Mouse (Mus musculus) cerebellum, adult 11 months (tissue): ENCODE data around the gene Pla2g10.

ENCODE experiments used
- DNase-seq: peaks from one replicate; pipeline ENCODE4 v3.0.0; 2022

The Pla2g10 gene

DNA sequence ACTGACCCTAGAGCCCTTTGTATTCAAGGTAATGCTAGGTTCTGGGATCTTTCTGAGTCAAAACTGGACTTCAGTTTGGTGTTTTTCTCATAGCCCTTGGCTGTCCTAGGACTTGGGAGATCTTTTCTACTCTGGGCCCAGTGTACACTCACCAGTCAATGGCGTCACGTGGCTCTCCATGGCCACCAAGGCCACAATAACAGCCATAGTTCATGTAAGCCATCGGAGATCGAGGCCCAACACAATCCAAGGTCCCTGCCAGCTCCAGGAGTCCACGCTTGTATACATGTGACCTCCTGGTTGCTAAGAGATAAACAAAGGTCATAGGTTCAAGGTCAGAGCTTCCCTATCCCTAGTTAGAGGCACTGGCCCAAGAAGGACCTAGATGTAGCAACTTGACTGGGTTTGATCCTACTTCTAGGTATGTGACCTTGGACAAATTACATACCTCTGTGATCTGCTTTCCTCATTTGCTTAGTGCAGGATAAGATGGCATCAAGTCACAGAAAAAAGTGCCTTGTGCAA is 2.9 kb downstream of the Pla2g10 start:
- no peak for DNase-seq

DNA sequence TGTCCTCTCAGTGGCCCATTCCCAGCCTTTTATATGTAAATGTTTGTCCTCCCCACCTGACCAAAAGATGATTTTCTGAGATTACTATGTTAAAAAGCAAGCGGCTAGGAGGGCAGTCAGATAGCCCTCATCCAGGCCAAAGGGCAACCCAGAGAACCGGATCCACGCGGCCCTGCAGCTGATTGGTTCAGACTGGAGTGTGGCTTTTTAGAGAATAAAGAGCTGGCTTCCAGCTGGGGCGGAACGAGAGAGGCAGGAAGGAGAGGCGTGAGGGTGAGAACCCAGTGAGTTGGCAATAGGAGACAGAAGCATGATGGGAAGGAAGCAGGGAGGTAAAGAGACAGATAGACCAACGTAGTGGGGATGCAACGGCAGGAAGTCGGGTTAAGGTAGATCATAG is 7.8 kb downstream of the Pla2g10 start:
- DNase-seq = no peak

DNA sequence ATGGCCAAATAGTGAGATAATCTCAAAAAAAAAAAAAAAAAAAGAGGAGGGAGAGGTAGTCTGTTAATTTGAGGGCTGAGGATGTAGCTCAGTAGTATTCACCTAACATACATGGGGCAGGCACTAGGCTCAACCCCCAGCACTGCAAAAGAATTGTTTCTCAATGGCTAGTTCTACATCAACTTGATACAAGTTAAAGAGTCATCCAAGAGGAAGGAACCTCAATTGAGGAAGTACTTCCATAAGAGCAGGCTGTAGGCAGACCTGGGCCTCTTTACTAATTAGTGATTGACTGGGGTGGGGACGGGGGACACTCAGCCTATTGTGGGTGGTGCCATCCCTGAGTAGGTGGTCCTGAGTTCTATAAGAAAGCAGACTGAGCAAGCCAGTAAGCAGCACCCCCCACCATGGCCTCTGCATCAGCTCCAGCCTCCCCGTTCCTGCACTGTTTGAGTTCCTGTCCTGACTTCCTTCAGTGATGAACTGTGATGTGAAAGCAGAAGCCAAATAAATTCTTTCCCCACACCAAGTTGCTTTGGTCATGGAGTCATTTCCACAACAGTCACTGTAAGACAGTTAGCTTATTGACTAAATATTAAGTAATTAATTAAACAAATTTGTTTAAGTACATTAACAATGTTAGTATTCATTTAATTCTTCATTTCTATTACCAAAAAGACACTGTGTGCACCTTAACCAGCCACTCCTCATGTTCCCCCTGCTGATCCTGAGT is 13.8 kb downstream of the Pla2g10 start:
- no peak for DNase-seq

DNA sequence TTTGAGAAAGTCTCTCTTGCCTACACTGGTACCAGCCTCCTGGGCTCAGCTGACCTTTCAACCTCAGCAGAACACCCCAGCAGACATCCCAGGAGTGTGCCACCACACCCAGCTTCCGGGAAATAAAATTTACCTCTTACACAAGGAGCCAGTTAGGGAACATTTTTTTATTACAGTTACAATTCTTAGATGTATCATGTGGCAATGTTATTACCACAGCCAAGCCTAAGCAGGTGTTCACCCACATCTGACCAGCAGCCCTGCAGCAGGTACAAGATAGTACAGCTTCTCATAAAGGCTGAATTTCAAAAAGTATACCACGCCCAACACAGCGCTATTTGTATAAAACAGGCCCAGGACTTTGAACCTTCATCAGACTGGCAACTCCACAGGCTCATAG is 15.9 kb downstream of the Pla2g10 start:
- no peak for DNase-seq

DNA sequence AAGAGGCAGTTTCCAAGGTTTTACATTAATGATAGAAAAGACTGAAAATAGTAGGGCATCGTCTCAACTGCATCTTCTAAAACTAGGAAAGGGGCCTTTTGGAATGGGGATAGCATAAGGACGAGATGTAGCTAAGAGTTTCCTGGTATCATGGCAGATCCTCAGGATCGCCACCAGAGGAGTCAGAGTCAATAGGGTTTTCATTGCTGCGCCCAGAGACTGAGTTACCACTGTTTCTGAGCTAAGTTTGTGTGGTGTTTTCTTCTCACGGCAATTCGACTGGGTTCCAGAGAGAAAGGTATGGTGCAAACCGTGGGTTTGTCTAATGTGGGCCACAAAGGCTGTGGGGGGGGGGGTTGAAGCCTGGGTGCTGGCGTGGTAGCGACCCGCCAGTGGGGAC is 26.1 kb downstream of the Pla2g10 start:
- no peak for DNase-seq

DNA sequence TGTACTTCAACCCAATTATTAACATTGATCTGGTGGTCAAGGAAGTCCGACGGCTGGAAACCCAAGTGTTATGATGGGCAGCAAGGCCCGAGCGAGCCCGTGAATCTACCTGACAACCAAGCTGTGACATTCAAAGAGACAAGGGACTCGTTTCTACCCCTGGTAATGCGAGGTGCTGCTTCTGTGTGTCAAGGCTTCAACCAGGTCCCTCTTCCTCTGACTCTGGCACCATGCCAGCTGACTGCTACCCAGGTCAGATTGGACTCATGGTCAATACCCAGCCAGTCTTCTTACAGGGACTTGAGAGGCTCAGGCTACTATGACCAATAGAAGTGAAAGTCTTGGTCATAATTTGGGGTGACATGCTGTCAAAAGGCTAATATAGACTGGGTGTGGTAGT is 28.6 kb downstream of the Pla2g10 start:
- no peak for DNase-seq

DNA sequence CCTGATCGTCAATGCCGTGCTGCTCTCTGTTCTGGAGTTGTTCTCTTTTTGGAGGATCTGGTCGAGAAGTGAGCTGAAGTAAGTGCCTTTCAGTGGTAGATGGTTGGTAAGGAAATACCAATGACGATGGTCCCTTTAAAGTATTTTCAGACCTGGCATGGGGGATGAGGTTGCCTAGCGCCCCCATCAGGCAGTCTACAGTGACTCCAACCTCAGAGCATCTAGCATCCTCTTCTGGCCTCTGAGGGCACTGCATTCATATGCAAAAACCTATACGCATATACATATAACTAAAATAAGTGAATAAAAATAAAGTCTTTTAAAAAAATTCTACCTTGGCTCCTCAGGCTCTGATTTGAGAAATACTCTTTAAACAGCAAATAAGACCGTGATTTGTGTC is 31.8 kb downstream of the Pla2g10 start:
- DNase-seq = no peak

DNA sequence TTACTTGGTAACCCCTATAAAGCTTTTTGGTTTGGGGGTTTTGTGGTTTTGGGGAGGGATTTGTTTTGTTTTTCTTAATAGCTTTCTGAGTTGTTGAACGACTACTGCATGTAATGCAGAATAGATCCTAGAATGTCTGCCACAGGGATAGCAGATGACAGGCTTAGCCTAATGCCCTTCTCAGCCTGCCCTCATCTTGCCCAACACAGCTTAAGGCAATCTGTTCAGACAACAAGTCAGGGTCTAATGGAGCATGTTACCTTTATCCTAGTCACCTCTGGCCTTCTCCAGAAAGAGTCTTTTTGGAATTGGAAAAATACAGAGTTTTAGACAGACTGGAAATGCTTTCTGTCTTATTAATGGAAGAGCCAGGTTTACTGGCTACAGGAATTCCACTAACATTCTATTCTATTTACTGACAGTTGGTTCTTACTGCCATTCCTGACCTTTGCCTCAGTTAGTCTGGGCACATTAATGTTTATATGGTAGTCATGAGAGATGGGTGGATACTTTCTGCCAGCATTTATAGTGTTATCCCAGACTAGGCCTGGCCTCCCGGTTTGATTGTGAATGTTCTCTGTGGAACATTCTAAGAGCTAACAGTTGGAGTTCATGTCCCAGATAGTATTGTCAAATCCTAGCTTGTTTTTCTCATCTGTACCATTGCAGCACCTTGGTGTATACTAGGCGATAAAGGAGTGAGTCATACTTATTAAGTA is 52.0 kb downstream of the Pla2g10 start:
- DNase-seq = no peak

DNA sequence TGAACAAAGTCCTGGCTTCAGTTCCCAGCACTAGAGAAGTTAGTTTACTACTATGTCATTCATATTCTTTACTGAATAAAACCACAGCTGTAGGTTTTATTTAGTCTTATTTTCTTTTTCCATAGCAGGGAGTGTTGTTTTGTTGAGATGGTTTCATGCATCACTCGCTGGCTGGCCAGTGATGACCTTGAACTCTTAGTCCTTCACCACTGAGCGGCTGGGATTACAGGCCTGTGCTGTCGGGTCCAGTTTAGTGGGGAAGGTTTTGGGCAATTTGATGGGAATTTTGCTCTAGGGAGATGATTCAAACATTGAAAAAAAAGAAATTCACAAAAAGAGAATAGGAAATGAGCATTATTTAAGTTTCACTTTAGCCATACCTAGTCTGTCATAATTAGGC is 56.3 kb downstream of the Pla2g10 start:
- DNase-seq = no peak

DNA sequence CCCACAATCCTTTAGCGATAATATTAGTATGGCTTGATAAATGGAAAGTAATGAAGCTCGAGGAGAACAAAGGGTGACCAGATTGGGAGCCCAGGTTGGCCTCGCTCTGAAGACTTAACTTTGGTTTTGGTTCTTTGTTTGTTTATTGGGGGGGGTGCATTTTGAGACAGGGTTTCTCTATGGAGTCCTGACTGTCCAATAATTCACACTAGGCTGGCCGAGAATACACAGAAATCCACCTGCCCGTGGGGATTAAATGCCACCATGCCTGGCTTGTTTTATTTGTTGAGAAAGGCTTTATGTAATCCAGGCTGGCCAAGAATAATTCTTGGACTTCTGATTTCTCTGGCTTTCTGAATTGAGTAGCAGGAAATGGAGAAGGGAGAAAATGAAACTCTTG is 57.7 kb downstream of the Pla2g10 start:
- DNase-seq = no peak

DNA sequence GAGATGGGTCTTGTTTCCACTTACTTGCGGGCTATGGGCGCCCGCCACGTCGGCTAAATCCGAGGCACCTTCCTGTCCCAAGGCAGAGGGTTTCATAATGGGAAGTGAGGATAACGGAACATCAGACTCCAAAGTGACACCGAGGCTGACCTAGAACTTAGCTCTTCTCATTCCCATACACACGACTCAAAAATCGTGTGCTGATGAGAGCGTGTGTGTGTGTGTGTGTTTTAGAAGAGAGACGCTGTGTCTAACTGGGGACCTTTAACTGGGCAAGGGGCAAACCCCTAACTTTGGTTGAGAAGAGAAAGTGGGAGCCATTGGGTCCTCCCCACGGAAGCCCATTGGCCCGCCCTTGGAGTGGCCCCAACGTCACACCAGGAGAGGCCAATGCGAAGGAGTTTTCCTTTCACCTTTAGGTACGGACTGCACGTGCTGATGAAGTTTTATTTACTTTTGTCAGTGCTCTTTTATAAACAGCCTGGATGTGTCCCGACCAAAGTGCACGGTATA is 58.3 kb downstream of the Pla2g10 start:
- DNase-seq = peak; percentile 42

DNA sequence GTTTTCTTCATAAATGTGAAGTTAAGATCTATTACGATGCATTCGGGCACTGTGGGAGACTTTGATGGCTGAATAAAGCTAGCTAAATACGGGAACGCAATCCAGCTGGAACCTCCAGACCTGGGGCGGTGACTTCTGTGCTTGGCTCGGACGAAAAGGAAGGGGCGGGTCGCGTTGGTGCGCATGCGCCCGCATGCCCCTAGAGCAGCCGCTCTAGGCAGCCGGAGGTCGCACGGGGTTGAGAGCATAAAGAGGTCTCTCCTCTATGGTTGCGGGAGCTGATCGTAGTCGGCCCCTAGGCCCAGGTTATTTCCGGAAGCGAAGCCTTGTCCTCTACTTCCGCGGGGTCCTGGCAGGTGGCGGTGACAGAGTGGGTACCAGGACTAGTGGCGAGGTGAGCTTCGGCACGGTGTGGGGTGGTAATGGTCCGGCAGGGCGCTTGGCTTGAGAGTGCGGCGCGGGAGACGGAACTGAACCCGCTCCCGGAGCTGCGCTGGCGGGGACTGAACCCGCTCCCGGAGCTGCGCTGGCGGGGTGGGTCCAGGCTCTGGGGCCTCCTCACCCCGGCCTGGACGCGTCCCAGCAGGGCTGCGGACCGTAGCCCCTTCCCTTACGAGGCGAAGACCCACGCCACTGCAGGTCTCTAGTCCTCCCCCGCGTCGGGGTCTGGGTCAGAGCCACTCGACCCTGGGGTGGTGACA is 58.9 kb downstream of the Pla2g10 start, which contains the start of the genes Bfar and 3110001I22Rik:
TSS of gene Bfar (plus strand) at position 174 of the 701 bp plus-strand sequence.
TSS of gene 3110001I22Rik (plus strand) at position 245 of the 701 bp plus-strand sequence.
- peak; percentile 89 for DNase-seq

DNA sequence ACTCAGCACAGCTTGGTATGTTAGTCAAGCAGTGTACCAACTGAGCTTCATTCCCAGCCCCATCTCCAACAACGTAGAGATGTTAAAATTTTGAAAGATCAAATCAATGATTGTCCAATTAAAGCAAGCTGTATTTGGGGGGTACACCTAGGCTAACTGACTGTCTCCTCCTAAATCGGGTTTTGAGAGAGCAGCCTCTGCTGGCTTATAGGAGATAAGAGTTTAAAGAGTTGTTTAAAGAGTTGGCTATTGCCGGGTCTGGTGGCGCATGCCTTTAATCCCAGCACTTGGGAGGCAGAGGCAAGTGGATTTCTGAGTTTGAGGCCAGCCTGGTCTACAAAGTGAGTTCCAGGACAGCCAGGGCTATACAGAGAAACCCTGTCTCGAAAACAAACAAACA is 59.9 kb downstream of the Pla2g10 start:
- DNase-seq = peak; percentile 5

DNA sequence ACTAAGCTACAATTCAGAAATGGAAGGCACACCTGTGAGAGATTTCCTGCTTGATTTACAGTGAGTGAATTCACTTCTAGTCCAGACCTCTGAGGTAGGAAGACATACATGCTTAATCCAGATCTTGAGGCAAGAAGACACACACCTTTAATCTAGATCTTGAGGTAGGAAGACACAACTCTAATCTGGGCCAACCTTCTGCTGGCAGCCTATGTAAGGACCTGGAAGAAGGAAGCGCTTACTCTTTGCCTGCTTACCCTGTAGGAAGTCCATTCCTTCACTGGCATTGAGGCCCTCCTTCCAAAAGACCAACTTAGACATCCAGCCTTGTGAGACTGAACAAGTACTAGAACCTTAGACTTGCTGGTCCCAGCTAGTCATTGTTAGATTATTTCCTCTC is 61.5 kb downstream of the Pla2g10 start:
- DNase-seq = peak; percentile 3

DNA sequence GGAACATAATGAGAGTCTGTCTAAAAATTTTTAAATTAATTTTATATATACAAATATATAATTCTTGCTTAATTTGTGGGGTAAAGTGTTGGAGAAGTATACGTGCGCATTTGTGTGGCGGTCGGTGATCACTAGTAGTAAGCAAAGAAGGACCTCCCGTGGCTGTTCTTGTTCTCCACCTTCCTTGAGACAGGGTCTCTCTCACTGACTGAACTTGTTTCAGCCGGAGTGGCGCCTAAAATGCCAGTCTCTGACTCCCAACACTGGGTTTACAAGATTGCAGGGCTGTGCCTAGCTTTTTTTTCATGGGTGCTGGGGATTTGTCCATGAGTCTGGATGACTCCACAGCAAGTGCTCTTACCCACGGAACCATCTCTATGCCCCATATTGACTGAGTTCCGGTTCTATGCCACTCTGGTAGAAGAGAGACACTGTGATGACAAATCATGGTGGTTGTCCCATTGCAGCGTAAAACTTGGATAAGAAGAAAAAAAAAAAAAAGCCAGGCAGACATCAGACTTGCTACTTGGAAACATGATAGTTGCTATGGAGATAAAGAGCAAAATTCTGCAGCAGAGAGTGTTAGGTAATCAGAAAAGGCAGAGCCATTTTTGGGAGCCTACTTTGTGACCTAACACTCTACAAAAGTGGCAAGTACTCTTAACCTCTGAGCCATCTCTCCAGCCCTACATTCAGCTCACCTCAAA is 62.2 kb downstream of the Pla2g10 start:
- DNase-seq = peak; percentile 26

DNA sequence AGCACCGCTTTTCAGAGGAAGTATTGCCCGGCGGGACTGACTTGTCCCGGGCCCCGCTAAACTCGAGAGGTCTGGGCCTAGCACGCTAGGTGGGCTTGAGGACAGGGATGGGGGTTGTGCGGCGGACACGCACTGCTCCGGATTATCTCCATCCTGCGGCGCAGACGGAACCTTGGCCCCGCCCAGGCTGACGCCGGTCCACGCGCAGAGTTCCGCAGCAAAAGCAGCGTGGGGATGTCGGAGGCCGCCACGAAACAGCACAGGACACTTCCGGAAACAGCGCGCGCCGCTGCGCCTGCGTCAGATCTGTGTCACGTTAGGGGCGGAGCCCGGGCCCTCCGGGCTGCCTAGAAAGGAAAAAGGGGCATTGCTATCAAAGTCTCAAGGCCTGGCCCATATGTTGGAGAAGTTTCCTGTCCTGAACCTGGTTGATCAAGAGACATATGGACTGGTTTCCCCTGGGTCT is 62.9 kb downstream of the Pla2g10 start, which contains the start of gene Parn:
TSS of gene Parn (minus strand) at position 293 of the 466 bp plus-strand sequence.
- DNase-seq = peak; percentile 92
